Mouse (Mus musculus): ENCODE measurements around the gene Slc11a1.

The Slc11a1 gene

DNA sequence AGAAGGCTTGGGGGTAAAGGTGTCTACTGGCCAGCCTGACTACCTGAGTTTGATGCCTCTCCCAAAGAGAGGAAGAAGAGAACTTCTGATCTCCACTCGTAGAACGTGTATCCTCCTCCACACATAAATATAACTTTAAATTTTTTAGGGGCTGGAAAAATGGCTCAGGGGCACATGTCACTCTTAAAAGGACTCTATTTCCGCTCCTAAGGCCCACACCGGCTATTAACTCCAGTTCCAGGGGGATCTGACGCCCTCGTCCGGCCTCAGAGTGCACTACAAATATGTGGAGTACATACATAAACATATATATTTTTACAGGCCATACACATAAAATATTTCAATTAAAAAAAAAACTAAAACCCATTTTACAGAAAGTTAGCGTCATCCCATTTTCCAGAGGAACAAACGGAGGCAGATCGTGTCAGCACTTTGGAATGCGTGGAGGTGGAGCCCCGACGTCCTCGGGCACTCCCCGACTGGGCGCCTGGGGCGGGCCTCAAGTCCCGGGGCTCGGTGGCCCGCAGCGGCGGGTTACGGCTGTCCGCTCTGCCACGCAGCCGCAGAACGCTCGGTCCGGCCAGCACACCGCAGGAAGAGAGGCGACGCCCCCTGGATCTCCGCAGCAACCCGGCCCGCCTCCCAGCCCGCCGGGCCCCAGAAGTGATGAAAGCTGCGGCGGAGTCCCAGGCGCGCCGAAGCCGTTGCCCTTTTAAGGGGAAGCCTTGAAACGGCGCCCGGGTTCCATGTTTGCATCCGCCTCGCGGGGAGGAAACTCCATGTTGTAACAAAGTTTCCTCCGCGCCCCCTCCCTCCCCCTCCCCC is 16.1 kb downstream of the Slc11a1 start, which contains the start of gene Ctdsp1:
TSS of gene Ctdsp1 (plus strand) at position 586 of the 825 bp plus-strand sequence.
- no peak for TF ChIP-seq GATA4 (IDR thresholded peaks at IDR 0.05; ENCODE audit: insufficient replicate concordance, low read length)

- TF ChIP-seq GATA4 (IDR thresholded peaks at IDR 0.05; ENCODE audit: insufficient replicate concordance, low read length) = no peak
These were observed 16.9 kb downstream of the Slc11a1 start for GRCm38 (mm10) chr1:74391844-74392441.

GRCm38 (mm10) chr1:74392446-74392994 is 17.5 kb downstream of the Slc11a1 start:
- no peak for TF ChIP-seq GATA4 (IDR thresholded peaks at IDR 0.05; ENCODE audit: insufficient replicate concordance, low read length)

- TF ChIP-seq GATA4 (IDR thresholded peaks at IDR 0.05; ENCODE audit: insufficient replicate concordance, low read length) = no peak
These were observed 18.0 kb downstream of the Slc11a1 start for GRCm38 (mm10) chr1:74393010-74393409.

GRCm38 (mm10) chr1:74393697-74394096 is 18.7 kb downstream of the Slc11a1 start:
- TF ChIP-seq GATA4 (IDR thresholded peaks at IDR 0.05; ENCODE audit: insufficient replicate concordance, low read length) = no peak

GRCm38 (mm10) chr1:74394311-74394710 is 19.3 kb downstream of the Slc11a1 start:
- no peak for TF ChIP-seq GATA4 (IDR thresholded peaks at IDR 0.05; ENCODE audit: insufficient replicate concordance, low read length)

DNA sequence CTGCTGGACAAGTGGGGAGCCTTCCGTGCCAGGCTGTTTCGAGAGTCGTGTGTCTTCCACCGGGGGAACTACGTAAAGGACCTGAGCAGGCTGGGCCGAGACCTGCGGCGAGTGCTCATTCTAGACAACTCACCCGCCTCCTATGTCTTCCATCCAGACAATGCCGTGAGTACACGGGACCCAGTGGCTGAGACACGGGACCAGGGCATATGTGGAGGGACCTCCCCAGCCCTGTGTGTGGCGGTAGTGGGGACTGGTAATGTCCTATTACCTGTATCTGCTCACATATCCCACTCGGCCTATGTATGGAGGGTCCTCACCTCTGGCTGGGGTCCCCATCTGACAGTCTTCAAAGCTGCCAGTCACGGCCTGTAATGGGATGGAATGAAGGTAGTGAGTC is 19.9 kb downstream of the Slc11a1 start:
- TF ChIP-seq GATA4 (IDR thresholded peaks at IDR 0.05; ENCODE audit: insufficient replicate concordance, low read length) = no peak

DNA sequence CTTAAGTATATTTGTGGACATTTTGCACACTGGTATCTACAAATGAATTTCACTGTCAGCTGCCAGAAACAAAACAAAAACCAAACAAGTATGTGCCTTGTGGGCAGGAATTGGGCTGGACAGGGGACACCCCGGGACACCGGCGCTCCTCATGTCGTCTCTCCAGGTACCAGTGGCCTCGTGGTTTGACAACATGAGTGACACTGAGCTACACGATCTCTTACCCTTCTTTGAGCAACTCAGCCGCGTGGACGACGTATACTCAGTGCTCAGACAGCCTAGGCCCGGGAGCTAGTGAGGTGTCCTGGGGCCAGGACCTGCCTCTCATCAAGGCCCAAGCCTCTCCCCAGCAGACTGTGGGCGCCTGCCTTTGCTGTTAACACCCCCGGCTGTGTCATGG is 20.3 kb downstream of the Slc11a1 start:
- TF ChIP-seq GATA4 (IDR thresholded peaks at IDR 0.05; ENCODE audit: insufficient replicate concordance, low read length) = no peak

GRCm38 (mm10) chr1:74397268-74397918 is 22.4 kb downstream of the Slc11a1 start:
- peak; percentile 84; the same call in 1 of the 2 replicates for TF ChIP-seq GATA4 (IDR thresholded peaks at IDR 0.05; ENCODE audit: insufficient replicate concordance, low read length)

- no peak for TF ChIP-seq GATA4 (IDR thresholded peaks at IDR 0.05; ENCODE audit: insufficient replicate concordance, low read length)
These were observed 23.0 kb downstream of the Slc11a1 start for GRCm38 (mm10) chr1:74397919-74398451.

DNA sequence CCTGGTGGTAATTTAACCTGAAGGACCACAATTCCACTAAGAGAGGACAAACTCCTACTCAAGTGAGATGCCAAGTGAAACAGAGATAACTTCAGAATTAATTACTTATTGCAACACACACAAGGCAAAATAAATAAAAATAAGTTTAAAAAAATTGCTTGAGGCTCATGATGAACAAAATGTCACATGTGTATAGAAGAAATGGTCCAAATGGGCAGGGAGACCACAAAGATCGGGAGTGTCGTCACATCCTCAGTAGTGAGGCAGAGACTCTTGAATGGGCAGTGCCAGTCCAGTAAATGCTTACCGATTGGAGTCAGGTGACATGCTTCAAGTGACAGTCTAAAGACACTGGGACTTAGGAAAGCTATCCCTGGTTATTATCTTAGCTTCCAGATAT is 25.5 kb downstream of the Slc11a1 start:
- peak; percentile 39; the same call in 1 of the 2 replicates for TF ChIP-seq GATA4 (IDR thresholded peaks at IDR 0.05; ENCODE audit: insufficient replicate concordance, low read length)

DNA sequence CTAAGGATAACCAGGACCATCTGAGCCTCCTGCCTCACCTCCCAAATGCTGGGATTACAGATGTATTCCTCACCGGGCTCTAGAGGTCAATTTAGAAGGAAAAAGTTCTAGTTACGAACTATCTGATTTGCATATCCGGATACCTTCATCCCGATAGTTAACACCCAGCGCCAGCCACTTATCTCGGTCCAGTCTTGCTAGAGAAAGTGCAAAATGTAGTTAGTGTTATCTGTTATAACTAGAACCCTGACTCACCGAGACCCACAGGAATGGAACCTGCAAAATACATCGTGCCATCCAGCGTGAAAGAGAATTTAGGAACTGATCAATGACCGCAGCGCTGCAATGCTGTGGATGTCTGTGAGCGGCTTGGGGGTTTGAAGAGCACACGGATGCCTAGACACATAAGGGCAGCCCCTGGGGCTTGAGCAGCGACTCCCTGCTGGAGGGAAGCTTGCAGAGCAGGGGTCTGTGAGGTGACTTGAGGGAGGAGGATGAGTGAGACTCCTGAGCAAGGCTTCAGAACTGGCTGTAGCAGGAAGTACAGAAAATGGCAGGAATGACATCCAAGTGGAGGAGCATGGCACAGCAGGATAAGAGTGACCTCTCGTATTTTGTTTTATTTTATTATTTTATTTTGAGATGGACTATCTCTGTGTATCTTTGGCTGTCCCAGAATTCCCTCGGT is 26.2 kb downstream of the Slc11a1 start:
- no peak for TF ChIP-seq GATA4 (IDR thresholded peaks at IDR 0.05; ENCODE audit: insufficient replicate concordance, low read length)

DNA sequence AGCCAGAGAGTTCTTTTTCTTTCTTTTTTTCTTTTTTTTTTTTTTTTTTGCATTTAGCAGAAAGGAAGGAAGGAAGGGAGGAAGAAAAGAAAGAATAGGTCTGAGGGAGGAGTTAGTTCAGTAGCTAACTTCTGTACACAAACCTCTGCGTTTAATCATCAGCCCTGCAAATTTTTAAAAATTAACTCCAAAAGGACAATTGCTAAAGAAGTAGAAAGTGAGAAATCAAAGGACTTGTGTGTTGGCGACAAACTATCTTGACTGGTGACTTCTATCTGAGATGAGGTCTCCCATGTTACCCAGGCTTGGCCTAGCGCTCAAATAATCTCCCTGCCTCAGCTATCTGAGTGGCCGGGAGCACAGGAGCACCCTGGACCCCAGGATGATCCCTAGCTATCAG is 29.2 kb downstream of the Slc11a1 start:
- no peak for TF ChIP-seq GATA4 (IDR thresholded peaks at IDR 0.05; ENCODE audit: insufficient replicate concordance, low read length)

DNA sequence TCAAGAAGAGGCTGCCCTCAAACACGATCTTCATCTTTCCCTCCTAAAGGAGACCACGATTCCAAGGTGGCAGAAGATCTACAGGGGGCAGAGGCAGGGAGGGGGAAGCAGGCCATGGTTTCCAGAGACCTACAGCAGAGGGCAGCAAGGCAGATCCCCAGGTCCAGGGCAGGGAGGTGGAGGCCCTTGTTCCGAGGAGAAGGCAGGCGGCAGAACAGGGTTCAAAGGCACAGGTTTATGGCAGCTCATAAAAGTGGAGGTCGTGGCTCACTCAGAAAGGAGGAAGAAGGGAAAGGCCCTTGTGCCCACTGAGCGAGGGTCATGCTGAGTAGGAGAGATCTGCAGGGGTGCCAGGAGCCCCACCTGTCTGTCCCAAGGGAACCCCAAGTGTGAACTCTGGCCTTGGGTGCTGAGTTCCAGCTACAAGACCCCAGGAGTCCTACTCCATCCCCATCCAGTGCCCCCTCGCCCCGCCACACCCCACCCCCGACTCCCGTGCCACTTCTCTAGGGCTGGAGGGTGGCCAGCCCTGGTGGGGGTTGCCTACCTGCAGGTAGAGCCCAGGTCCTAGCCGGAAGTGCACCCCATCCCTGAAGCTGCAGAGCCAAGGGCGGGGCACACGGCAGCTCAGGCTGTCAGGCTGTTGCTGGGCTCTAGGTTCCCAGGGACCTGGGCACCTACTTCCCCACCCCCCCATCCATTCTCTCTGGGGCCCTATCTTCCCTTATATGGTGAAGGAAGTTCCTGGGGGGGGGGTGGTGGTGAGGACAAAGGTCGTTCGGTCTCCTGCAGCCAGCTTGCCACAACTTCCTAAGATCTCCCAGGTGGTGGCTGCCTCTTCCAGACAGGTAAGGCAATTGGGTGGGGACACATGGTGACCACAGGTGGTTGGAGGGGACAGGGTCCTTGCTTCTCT is 33.9 kb downstream of the Slc11a1 start, which contains the start of gene Vil1:
TSS of gene Vil1 (plus strand) at position 788 of the 916 bp plus-strand sequence.
- no peak for TF ChIP-seq GATA4 (IDR thresholded peaks at IDR 0.05; ENCODE audit: insufficient replicate concordance, low read length)

All from liver, adult (tissue).